Mouse (Mus musculus): ENCODE data around the gene Slc16a4.
A peak's percentile ranks its signal among the peaks of the same experiment; 100 is the strongest.
"Not testable (repeated sequence)": the region's sequence is repeated elsewhere in the genome, so short reads cannot be mapped to it uniquely, and the experiment has no call there.

Gene Slc16a4

DNA sequence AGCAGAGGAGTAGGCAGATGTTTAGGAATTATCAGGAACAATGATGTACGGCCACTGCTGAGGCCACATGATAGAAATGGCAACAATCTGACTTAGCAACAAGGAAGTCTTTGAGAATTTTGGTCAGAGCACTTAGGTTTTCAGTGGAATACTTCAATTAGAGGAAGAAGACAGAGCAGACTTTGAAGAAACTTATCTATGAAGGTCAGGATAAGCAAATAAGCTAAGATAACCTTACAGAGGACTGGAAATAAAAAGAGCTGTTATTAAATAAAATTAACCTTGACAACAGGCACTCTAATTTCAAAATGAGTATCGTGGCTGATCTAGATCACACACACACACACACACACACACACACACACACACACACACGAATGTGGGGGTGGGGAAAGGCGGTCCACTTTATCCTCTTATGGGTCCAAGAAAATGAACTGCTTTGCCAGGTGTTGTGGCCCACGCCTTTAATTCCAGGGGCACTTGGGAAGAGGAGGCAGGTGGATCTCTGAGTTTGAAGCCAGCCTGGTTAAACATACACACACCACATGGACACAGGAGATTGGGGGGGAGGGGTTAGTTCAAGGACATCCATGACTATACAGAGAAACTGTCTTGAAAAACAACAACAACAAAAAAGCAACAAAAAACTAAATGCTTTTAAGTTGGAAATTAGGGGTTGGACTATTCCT lies 4.8 kb downstream of the Slc16a4 start:
- DNase-seq (ENCODE audit: low spot score) = no peak

DNA sequence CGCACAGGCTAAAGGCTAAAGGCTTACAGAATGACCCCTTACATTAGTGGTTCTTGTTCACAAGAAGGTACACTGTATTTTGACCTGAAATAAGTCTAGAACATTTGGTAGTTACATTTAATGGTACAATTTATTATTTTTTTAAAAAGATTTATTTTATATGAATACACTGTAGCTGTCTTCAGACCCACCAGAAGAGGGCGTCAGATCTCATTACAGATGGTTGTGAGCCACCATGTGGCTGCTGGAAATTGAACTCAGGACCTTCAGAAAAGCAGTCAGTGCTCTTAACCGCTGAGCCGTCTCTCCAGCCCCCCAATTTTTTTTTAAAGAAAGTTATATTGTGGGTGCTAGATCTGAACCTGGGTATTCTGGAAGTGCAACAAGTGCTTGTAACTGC lies 5.9 kb downstream of the Slc16a4 start:
- DNase-seq (ENCODE audit: low spot score) = not testable (repeated sequence)

DNA sequence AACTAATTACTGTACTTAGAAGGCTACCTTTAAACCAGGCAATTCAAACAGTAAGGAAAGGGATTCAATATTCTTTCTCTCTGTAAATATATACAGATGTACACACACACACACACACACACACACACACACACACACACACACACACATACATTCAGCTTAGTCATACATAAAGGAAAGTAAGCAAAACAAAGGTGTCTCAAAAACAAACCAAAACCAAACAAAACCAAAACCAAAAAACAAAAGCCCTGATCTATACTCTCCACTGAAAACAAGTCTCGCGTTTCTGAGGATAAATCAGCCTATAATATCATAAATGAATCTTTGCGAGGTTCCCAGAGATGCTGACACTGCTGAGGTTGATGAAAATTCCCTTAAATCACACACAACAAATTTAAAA lies 26.3 kb downstream of the Slc16a4 start:
- no peak for DNase-seq (ENCODE audit: low spot score)

DNA sequence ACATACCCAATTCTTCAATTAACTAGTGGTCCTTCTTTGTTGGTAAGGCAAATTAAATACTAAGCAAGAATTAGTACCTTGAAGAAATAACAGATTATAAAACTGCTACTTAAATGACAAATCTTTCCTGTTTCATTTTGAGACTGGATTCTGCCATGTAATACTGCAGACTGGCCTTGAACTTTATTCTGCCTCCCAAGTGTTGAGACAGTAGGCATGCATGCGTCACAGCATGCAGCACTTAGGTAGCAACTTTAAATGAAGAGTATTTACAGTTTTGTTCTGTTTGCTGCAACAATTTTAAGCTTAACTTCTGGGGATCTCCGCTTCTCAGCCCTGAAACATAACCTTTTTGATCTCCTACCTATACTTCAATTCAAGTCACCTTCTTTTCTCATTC lies 30.1 kb downstream of the Slc16a4 start:
- no peak for DNase-seq (ENCODE audit: low spot score)

DNA sequence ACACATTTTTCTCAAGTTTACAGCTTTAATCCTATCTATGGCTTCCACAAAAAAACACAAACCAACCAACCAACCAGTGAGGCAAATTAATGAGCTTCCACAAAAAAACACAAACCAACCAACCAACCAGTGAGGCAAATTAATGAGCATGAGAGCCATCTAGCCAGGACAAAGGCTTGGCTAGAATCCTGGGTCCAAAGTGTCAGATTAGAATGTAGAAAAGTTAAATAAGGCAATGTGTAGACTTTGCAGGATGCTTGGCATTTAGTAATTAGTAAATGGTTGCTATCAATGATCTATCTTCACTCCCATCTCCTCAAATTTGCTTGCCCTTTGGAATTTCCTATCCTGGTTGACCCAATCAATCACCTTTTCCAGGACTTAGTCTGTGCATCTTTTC lies 30.7 kb downstream of the Slc16a4 start:
- no peak for DNase-seq (ENCODE audit: low spot score)

DNA sequence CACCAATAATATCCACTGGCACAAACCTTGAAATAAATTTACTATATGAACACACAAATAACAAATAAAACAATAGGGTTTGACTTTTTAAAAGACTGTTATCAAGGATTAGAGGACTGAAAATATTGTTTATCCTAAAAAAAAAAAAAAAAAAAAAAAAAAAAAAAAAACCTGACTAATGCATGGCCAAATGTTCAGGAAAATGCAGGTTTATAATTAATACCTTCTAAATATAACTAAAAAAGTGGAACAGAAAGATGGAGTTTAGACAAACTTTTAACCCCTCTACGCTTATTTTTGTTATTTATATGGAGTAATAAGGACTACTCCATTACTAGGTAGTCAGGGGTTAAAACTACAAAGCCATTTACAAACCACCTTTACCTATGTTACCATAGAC lies 35.4 kb downstream of the Slc16a4 start:
- DNase-seq (ENCODE audit: low spot score) = no peak

DNA sequence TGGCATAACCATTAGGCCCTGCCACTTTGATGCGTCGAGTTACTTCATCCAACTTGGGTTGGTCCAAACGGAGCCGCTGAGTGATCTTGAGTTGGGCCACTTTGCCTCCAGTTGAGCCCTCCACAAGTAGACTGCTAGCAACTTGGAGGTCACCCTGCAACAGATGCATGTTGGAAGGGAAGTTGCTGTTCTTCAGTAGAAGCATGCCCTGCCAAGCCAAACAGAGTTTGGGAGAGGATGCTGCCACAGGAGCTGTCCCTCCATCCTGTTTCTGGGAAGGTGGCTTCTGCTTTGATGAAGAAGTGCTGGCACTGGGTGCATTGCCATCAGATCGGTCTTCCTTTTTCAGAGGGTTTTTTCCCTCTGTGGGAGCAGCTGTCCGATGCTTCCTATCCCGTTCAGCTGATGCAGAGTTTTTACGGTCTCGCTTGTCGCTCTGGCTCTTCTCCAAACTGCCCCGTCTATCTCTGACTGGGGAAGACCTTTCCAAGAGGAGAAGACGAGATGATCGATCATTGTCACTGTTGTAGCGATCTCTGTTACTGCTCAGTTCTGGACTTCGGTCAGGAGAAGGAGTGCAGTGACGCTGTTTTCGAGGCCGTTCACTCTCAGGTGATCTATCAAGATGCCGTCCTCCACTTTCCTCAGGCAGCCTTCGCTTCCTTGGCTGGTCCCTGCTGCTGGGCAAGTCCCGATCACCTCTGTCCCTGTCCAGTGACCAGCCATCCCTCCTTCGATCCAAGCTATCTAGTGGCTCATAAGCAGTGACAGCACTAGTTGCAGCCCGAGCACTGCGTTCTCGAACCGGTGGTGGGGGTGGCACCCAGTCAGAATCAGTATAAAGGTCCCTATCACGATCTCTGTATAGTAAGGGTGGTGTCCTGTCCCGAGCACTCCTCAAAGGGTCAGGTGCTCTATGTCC lies 39.7 kb downstream of the Slc16a4 start:
- no peak for DNase-seq (ENCODE audit: low spot score)

DNA sequence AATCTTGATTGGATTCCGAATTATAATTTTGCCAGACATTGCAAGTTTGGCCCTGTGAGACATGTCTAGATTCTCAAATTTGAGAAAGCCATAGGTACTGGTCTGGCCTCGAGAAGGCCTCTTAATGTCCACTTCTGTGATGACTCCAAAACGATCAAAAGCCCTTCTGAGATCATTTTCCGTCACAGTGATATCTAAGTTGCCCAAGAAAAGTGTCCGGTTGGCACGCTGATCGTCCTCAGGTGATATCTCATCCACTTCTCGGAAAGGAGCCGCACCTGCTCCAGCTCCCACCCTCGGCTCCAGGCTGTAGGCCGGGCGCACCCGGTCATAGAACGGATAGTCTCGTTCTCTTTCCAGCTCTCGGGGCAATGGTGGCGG lies 40.7 kb downstream of the Slc16a4 start:
- peak; percentile 11 for DNase-seq (ENCODE audit: low spot score)

DNA sequence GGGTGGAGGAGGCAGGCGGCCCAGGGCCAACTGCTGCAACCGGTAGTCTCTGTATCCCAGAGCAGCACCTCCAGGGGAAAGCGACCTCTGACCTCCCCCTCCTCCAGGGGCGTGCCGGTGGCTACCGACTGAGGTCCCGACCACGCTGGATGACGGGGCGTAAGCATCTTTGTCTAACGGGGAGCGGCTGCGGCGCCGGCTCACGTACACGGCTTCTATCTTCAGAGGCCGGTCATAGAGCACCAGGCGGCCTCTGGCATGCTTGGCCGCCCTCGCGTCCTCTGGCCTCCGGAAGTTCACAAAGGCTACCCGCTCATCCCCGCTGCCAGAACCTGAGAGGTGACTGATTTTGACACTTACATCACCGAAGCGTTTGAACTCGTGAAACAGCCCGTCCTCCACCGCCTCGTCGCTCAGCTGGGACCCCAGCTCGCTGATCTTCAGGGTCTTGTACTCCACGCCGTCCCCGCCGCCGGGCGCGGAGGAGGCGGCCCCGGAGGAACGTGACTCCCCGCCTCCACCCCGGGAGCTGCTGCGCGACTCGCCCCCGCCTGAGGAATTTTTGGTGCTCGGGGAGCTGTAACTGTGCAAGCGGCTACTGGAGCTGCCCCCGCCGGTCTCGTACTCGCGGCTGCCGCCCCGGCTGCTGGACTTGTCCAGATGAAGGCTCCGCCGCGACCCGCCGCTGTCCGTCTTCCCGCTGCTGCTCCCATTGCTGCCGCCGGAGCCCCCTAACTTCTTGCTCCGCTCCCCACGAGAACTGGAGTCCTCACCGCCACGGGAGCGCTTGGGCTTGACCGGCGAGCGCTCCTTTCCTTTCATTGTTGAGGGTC lies 41.3 kb downstream of the Slc16a4 start:
- peak; percentile 57 for DNase-seq (ENCODE audit: low spot score)

DNA sequence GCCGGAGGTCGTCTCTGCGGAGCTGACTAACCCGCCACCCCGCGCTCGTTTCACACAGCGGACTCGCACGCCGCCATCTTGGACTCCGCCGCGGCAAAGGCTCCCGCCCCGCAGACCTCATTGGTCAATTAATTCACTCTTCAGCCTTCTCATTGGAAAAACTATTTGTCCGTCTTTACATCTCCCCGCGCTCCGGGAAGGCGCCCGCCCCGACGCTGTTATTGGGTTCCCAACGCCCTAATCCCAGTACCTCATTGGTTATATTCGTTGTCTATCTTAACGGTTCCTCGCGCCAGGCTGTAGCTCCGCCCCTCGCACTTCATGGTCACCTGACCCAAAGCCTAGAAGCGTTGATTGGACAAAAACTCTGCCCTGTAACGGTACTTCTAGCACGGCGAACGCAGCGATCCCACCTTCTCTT lies 41.9 kb downstream of the Slc16a4 start:
- DNase-seq (ENCODE audit: low spot score) = peak; percentile 99

DNA sequence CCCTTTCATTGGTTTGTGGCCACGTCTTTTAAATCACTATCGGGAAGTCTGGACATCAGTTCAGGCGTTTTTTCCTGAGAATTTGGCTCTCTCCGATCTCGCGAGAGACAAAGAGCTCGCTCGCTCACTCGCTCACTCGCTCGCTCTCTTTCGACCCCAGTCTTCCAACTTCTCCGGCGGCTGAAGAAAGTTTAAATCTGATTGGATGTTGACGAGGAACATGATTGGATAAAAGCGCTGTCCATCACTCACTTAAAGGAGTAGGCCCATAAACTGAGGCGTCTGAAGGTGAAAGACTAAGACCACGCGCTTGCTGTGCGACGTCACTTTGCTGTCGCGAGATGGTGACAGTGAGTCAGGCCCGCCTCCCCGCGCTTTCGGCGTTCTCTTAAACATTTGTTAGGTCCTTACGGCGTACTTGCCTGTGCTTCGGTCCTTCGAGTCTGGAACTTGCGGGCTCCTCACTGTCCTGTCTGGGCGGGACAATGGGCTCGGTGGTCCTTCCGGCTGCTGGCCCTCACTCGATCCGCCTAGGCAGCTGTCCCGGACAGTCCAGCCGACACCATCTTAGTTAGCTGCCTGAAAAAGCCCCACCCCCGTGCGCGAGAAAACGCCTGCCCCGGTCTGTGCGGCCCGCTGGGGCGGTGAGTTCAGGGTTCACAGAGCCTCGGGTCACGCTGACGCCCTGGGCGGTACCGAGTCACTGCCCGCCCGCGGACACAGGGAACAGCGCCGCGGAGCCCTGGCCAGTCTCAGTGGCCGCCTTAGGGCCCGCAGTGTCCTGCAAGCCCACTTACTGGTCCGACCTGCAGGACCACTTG lies 42.6 kb downstream of the Slc16a4 start, which contains the start of gene Rbm15:
Rbm15 (minus strand) TSS at position 293 of the 821 bp plus-strand sequence.
- peak; percentile 99 for DNase-seq (ENCODE audit: low spot score)

DNA sequence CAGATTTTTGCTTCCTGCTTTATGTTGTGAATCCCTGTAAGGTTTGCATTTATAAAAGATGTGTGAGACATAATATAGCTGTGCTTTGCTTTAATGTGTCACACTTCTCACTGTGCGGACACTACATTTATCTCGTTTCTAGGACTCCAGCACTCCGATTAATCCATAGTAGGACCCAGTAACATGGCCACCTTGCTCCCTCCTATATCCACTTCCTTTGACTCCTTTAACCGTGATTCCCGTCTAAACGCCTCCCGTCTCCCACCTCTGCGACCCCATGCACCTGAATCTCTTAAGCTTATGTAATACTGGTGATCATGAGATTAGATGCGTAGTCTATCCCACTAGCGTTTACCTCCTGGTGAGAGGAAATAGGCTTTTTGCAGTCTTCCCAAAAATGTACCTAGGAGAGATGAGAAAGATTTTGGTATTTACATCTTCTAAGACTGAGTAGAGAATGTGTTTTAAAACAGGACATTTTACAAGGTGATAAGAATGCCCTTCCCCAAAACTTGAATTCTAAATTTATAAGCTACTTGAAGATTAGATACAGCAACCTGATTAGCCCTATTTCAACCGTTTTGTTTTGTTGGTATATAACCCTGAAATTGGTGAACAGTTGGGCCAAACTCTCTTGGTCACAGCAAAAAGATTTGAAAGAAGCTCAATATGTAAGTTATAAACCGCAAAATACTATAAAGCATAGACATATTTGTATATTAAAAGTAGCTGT lies 43.3 kb downstream of the Slc16a4 start:
- peak; percentile 20 for DNase-seq (ENCODE audit: low spot score)

DNA sequence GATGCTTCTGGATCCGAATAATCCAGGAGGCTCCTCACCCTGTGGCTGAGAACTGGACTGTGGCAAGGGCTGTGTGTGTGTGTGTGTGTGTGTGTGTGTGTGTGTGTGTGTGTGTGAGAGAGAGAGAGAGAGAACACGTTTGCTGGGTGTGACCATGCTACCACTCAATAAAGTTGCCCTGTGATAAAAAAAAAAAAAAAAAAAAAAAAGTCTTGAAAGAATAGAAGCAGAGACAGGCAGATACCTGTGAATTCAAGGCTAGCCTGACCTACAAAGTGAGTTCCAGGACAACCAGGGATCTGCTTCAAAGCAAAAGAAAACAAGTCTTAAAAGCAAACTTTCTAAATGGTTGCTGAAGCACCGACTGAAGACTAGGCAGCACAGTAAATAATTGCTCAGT lies 52.9 kb downstream of the Slc16a4 start:
- no peak for DNase-seq (ENCODE audit: low spot score)

DNA sequence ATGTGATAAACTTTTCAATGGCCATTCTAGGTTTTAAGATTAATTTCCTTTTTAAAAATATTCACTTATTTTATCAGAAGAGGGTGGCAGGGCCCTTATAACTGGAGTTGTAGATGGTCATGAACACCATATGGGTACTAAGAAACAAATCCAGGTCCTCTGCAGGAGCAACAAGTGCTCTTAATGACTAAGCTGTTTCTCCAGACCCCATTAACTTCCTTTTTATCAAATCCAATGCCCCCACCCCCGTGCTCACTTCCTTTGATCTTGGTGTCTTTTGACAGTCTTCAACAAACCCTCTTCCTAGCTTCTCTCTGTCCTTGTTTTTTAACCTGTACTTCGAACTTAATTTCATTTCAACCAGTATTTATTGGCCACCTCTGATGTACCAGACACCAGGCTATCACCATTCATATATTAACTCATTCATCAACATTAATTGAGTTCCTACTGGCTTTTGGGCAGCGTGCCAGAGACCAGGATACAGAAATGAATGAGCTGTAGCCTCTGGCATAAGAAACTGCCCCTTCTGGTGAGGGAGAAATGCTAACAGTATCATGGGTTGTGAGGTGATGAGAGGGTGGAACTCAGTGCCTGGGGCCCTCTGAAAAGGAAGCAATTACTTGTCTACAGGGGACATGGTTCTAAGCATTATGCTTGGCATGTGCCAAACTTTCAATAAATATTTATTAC lies 54.1 kb downstream of the Slc16a4 start:
- DNase-seq (ENCODE audit: low spot score) = peak; percentile 90

DNA sequence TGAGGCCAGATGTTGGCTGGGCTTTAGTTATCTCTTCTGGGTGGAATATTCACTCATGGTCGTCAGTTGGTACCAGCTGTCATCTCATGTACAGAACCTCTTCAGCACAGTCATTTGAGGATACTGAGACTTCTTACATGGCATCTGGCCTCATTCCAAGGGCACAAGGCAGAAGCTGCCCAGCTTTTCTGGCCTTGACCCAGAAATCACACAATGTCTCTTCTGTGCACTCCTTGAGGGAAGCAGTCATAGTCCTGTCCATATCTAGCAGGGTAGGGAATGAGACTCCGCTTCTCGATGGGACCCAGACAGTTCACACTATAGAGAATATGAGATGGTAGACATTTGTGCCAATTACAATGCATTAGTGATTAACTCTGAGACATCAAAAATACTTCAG lies 58.0 kb downstream of the Slc16a4 start:
- DNase-seq (ENCODE audit: low spot score) = peak; percentile 48

DNA sequence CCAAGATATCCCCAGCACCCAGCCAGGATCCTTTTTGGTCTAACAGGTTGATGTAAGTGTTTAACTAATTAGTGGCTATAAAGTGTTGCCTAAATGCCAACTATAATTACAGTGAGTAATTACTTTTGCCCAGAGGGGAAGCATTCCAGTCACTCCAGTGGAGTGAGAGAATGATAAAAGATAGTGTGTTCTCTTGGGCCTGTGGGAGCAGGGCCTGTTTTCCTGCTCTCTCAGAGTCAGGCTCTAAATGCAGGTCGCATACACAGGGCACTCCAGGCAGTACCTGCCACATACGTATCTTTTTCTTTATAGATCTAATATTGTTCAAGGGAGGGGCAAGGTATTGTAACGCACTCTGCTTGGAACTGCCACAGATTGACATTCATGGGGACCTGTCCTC lies 60.7 kb downstream of the Slc16a4 start:
- DNase-seq (ENCODE audit: low spot score) = peak; percentile 32

DNA sequence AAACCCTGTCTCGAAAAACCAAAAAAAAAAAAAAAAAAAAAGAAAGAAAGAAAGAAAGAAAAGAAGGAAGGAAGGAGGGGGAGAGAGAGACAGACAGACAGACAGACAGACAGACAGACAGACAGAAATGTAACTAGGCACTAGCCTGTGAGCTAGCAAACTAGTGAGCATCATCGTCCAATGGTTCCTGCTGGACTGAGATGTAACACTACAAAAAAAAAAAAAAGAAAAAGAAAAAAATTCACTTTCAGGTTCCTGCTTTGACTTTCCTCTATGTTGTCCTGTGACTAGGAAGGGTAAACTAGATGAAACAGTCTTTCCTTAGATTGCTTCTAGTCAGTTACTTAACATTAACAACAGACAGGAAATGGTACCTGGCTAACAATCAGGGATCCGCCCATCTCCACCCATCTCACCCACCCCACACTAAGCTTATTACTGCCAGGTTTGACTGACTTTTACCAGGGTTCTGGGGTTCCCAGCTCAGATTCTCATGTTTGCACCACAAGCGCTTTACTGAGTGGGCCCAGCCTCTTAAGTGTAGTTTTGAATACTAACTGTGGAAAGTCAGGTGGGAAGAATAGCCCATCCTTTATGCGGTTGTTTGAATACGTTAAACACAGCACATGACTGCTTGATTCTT lies 64.7 kb downstream of the Slc16a4 start:
- DNase-seq (ENCODE audit: low spot score) = no peak

DNA sequence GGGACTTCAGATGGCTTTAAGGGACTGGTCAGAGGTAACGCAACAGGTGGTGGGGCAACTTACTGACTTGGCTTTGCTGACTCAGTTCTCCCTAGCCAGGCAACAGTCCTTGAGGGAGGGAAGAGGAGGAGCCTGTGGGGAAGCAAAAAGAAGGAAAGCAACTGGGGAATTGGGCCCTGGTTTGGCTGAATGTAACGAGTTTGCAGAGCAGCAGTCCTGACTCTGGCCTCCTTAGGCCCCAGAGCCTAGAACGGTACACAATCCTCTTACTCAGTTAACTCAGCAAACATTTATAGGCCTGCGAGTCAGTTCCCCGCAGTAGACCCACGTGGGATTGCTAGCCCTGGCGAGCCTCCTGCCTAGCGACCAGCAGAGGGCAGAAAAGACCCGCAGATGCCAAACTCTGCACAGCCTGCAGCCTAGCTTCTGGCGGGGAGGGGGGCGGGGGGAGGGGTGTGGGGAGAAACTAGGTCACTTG lies 66.0 kb downstream of the Slc16a4 start:
- peak; percentile 80 for DNase-seq (ENCODE audit: low spot score)

DNA sequence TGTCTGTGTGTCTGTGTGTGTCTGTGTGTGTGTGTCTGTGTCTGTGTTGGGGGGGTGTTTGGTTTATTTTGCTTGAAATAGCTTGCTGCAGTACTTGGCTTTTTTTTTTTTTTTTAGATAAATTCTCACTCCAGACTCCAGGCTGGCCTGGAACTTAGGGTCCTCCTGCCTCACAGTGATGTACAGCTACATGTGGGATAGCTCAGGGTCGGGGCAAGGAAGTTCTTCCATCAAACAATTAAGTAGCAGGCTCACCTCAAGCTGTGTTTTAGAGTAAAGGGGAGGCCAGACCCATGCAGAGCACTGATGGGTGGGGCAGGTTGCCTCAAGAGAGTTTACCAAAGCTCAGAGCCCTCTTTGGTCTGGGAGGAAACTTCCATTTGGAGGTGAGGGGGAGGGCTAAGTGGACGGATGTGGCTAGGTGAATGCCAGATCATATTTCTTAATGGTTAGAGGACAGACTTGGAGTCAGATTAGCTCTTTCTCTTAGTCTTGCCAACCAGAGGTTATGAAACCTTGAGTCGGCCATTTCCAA lies 66.7 kb downstream of the Slc16a4 start:
- no peak for DNase-seq (ENCODE audit: low spot score)

All from MN1 (cell line).